Mouse (Mus musculus) E14TG2a.4 (cell line): ENCODE measurements around the gene Rpl12.

Source experiments
- CTCF ChIP-seq: conservative IDR thresholded peaks from 2 replicates; pipeline ENCODE4 v1.5.1; 2014; ENCODE audit warnings: low read length
- NANOG ChIP-seq: IDR thresholded peaks from 2 replicates; pipeline ENCODE4 v1.6.1; 2014; ENCODE audit warnings: borderline replicate concordance, low read length, mixed read lengths

- TF ChIP-seq CTCF = no peak
- TF ChIP-seq NANOG = no peak
Observed at GRCm38 (mm10) chr2:32989376-32989775, 28.0 kb downstream of the Rpl12 start.
